Mouse (Mus musculus) E14TG2a.4 (cell line): Measurements from ENCODE around the gene Scn11a.

Source experiments
- H3K27me3 ChIP-seq: 2 replicates; pipeline ENCODE4 v1.6.1; 2014; ENCODE audit warnings: low read length, control low read depth; ENCODE audit not compliant: insufficient read depth
- H3K36me3 ChIP-seq: 2 replicates; pipeline ENCODE4 v1.6.1; 2014; ENCODE audit warnings: low read length, control low read depth; ENCODE audit not compliant: insufficient read depth
- H3K4me1 ChIP-seq: replicated peaks from 2 replicates; pipeline ENCODE4 v1.6.1; 2014; ENCODE audit warnings: low read depth, low read length, control low read depth
- H3K4me3 ChIP-seq: replicated peaks from 2 replicates; pipeline ENCODE4 v1.5.1; 2014; ENCODE audit warnings: mild to moderate bottlenecking, low read length
- H3K9me3 ChIP-seq: 2 replicates; pipeline ENCODE4 v1.6.1; 2014; ENCODE audit warnings: low read length, control low read depth
- CTCF ChIP-seq: conservative IDR thresholded peaks from 2 replicates; pipeline ENCODE4 v1.5.1; 2014; ENCODE audit warnings: low read length
- NANOG ChIP-seq: IDR thresholded peaks from 2 replicates; pipeline ENCODE4 v1.6.1; 2014; ENCODE audit warnings: borderline replicate concordance, low read length, mixed read lengths
- POU5F1 ChIP-seq: IDR thresholded peaks from 2 replicates; pipeline ENCODE4 v1.6.1; 2014; ENCODE audit warnings: low read length, borderline replicate concordance

The Scn11a gene

GRCm38 (mm10) chr9:119825297-119825696 is at the start of gene Scn11a:
Scn11a (minus strand) TSS chr9:119825456.
- no peaks in the 10 kb centered on the region for H3K9me3 ChIP-seq
- no peak for TF ChIP-seq POU5F1
- TF ChIP-seq NANOG = no peak
- no peak for TF ChIP-seq CTCF

GRCm38 (mm10) chr9:119854170-119854569 is 28.9 kb upstream of the Scn11a start:
- Histone ChIP-seq H3K9me3 (peaks cover 68% of the 10 kb centered on the region), H3K4me3 (no peak overlapping the region), H3K36me3 (no peaks in the 10 kb centered on the region), H3K4me1 (no peaks in the 10 kb centered on the region), H3K27me3 (no peaks in the 10 kb centered on the region)
- TF ChIP-seq NANOG (no peak), CTCF (no peak), POU5F1 (no peak)

More at GRCm38 (mm10) chr9:119825297-119825696, at the start of gene Scn11a:
- Histone ChIP-seq H3K4me3 (no peak within 1 kb of the TSS), H3K4me1 (0 out of 2 replicates have a peak, but pooled peaks cover 7% of the 10 kb centered on the region), H3K36me3 (no peaks in the 10 kb centered on the region), H3K27me3 (0 out of 2 replicates have a peak, but pooled peaks cover 3% of the 10 kb centered on the region)

GRCm38 (mm10) chr9:119853071-119853846 is 28.0 kb upstream of the Scn11a start:
- H3K27me3 ChIP-seq = no peaks in the 10 kb centered on the region
- TF ChIP-seq POU5F1 (no peak), CTCF (no peak), NANOG (no peak)
- H3K4me1 ChIP-seq = no peaks in the 10 kb centered on the region
- no peaks in the 10 kb centered on the region for H3K36me3 ChIP-seq
- no peak overlapping the region for H3K4me3 ChIP-seq
- H3K9me3 ChIP-seq = peaks cover 66% of the 10 kb centered on the region

- Histone ChIP-seq H3K4me1 (no peaks in the 10 kb centered on the region), H3K9me3 (peaks cover 58% of the 10 kb centered on the region), H3K27me3 (no peaks in the 10 kb centered on the region), H3K4me3 (no peak overlapping the region), H3K36me3 (no peaks in the 10 kb centered on the region)
- TF ChIP-seq CTCF = peak; percentile 70
- TF ChIP-seq POU5F1 = no peak
Observed at GRCm38 (mm10) chr9:119852347-119853030, 27.2 kb upstream of the Scn11a start.

- Histone ChIP-seq H3K4me3 (no peak overlapping the region), H3K9me3 (peaks cover 30% of the 10 kb centered on the region), H3K4me1 (no peaks in the 10 kb centered on the region), H3K27me3 (no peaks in the 10 kb centered on the region), H3K36me3 (no peaks in the 10 kb centered on the region)
- TF ChIP-seq NANOG = no peak
- no peak for TF ChIP-seq CTCF
- no peak for TF ChIP-seq POU5F1
Observed at GRCm38 (mm10) chr9:119849214-119849613, 24.0 kb upstream of the Scn11a start.

GRCm38 (mm10) chr9:119848671-119849070 is 23.4 kb upstream of the Scn11a start:
- no peaks in the 10 kb centered on the region for H3K36me3 ChIP-seq
- H3K27me3 ChIP-seq = no peaks in the 10 kb centered on the region
- TF ChIP-seq NANOG = no peak
- no peak for TF ChIP-seq POU5F1
- TF ChIP-seq CTCF = no peak
- H3K9me3 ChIP-seq = peaks cover 25% of the 10 kb centered on the region
- H3K4me3 ChIP-seq = no peak overlapping the region
- no peaks in the 10 kb centered on the region for H3K4me1 ChIP-seq

- Histone ChIP-seq H3K27me3 (no peaks in the 10 kb centered on the region), H3K4me3 (no peak overlapping the region), H3K36me3 (no peaks in the 10 kb centered on the region), H3K4me1 (no peaks in the 10 kb centered on the region), H3K9me3 (peaks cover 11% of the 10 kb centered on the region)
- no peak for TF ChIP-seq CTCF
- no peak for TF ChIP-seq POU5F1
- TF ChIP-seq NANOG = no peak
Observed at GRCm38 (mm10) chr9:119847187-119847586, 21.9 kb upstream of the Scn11a start.

- Histone ChIP-seq H3K4me1 (no peaks in the 10 kb centered on the region), H3K27me3 (no peaks in the 10 kb centered on the region), H3K4me3 (no peak overlapping the region), H3K9me3 (peaks cover 7% of the 10 kb centered on the region), H3K36me3 (no peaks in the 10 kb centered on the region)
- no peak for TF ChIP-seq NANOG
- TF ChIP-seq POU5F1 = no peak
Observed at GRCm38 (mm10) chr9:119844724-119845123, 19.5 kb upstream of the Scn11a start.

GRCm38 (mm10) chr9:119843549-119843948 is 18.3 kb upstream of the Scn11a start:
- no peak for TF ChIP-seq NANOG
- no peak for TF ChIP-seq CTCF
- TF ChIP-seq POU5F1 = no peak
- H3K36me3 ChIP-seq = no peaks in the 10 kb centered on the region
- no peaks in the 10 kb centered on the region for H3K27me3 ChIP-seq
- no peaks in the 10 kb centered on the region for H3K4me1 ChIP-seq
- no peak overlapping the region for H3K4me3 ChIP-seq
- peaks cover 2% of the 10 kb centered on the region; the same call in 1 of the 2 replicates for H3K9me3 ChIP-seq
